Mouse (Mus musculus): ENCODE data around the gene Olfr700. TPM values are rescaled to one million over a fixed set of nuclear protein-coding genes. Genes with fewer than 3 reads are reported as not detected.
"Not testable (repeated sequence)": the region's sequence is repeated elsewhere in the genome, so short reads cannot be mapped to it uniquely, and the experiment has no call there.

Olfr700 gene
- not detected in 2 replicates for polyA plus RNA-seq (2014; fragmentation: Nextera tagmentation; extraction: Ambion mirVana)

GRCm38 (mm10) chr7:106808734-106809133 lies at the start of gene Olfr700:
Olfr700 (minus strand) TSS chr7:106808834.
- no peaks in the 10 kb centered on the region for H3K9me3 ChIP-seq (ENCODE audit: control insufficient read depth, low read length)
- no peak within 1 kb of the TSS for H3K27ac ChIP-seq (ENCODE audit: low read depth, low read length)
- H3K36me3 ChIP-seq (ENCODE audit: control insufficient read depth, insufficient read depth, low read length): no peaks in the 10 kb centered on the region
- H3K4me1 ChIP-seq (replicated peaks; ENCODE audit: control insufficient read depth, insufficient read depth, low read length): no peaks in the 10 kb centered on the region
- no peak for DNase-seq (ENCODE audit: low spot score)
- H3K27me3 ChIP-seq (ENCODE audit: control insufficient read depth, insufficient read depth, low read length): no peaks in the 10 kb centered on the region
- no peak for ATAC-seq (replicated peaks; ENCODE audit: low FRiP score)
- H3K4me3 ChIP-seq (ENCODE audit: low read depth, low read length): no peak within 1 kb of the TSS
- 89% methylated on average over 1 of the region's 1 CpGs for WGBS
- no peak within 1 kb of the TSS for H3K4me2 ChIP-seq (ENCODE audit: low read depth, low read length, severe bottlenecking)
- no peak within 1 kb of the TSS for H3K9ac ChIP-seq (ENCODE audit: low read length)

DNA sequence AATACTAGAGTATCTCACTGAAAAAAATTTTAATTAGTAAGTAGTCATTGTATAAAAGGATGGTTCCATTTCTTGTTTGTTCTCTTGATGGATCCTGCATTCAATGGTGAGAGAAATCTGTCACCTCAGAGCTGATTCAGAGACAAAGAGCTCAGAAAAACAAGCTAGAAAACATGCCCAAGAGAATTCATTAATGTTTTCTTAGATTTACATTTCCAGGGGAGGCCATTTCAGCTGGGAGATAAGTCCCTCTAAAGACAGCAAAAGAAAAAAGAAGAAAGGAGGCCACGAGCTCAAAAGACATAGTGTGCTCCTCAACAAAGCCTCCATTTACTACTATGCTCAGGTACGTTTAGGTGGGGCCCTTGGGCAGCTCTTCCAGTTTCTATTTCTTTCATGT lies 34.4 kb upstream of the Olfr700 start, which contains the start of gene Olfr703:
Gene Olfr703 (plus strand): TSS at position 301 of the 400 bp plus-strand sequence.
- DNase-seq (ENCODE audit: low spot score) (no peak), ATAC-seq (replicated peaks; ENCODE audit: low FRiP score) (no peak)
- H3K4me3 ChIP-seq (ENCODE audit: low read depth, low read length): no peak within 1 kb of the TSS
- no peaks in the 10 kb centered on the region for H3K27me3 ChIP-seq (ENCODE audit: control insufficient read depth, insufficient read depth, low read length)
- H3K9me3 ChIP-seq (ENCODE audit: control insufficient read depth, low read length): no peaks in the 10 kb centered on the region
- no peak within 1 kb of the TSS for H3K27ac ChIP-seq (ENCODE audit: low read depth, low read length)
- no peaks in the 10 kb centered on the region for H3K36me3 ChIP-seq (ENCODE audit: control insufficient read depth, insufficient read depth, low read length)
- H3K9ac ChIP-seq (ENCODE audit: low read length): no peak within 1 kb of the TSS
- 68% methylated on average over 2 of the region's 2 CpGs for WGBS
- H3K4me1 ChIP-seq (replicated peaks; ENCODE audit: control insufficient read depth, insufficient read depth, low read length): no peaks in the 10 kb centered on the region
- no peak within 1 kb of the TSS for H3K4me2 ChIP-seq (ENCODE audit: low read depth, low read length, severe bottlenecking)

DNA sequence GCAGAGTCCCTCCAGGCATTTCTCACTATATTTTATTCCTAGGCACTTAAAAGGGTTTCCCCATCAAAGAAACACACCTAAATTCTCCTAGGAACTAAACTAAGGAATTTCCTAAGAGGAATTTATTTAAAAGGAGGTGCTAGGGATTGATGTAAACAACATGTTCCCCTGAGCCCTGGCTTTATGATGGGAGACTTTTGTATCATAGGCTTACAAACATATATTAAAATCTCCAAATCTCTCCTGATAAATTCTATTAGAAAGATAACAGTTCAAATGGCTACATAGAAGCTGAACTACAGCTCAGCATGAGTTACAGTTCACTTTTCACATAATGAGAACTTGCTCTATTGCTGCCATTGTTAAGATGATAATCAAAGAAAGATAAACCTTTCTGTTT lies 25.2 kb upstream of the Olfr700 start, which contains the start of gene Olfr702:
Gene Olfr702 (minus strand): TSS at position 101 of the 400 bp plus-strand sequence.
- H3K36me3 ChIP-seq (ENCODE audit: control insufficient read depth, insufficient read depth, low read length): no peaks in the 10 kb centered on the region
- no peak within 1 kb of the TSS for H3K27ac ChIP-seq (ENCODE audit: low read depth, low read length)
- no peak within 1 kb of the TSS for H3K9ac ChIP-seq (ENCODE audit: low read length)
- H3K27me3 ChIP-seq (ENCODE audit: control insufficient read depth, insufficient read depth, low read length): no peaks in the 10 kb centered on the region
- ATAC-seq (replicated peaks; ENCODE audit: low FRiP score): no peak
- no peaks in the 10 kb centered on the region for H3K4me1 ChIP-seq (replicated peaks; ENCODE audit: control insufficient read depth, insufficient read depth, low read length)
- no peak within 1 kb of the TSS for H3K4me2 ChIP-seq (ENCODE audit: low read depth, low read length, severe bottlenecking)
- H3K9me3 ChIP-seq (ENCODE audit: control insufficient read depth, low read length): no peaks in the 10 kb centered on the region
- no peak for DNase-seq (ENCODE audit: low spot score)
- H3K4me3 ChIP-seq (ENCODE audit: low read depth, low read length): no peak within 1 kb of the TSS

DNA sequence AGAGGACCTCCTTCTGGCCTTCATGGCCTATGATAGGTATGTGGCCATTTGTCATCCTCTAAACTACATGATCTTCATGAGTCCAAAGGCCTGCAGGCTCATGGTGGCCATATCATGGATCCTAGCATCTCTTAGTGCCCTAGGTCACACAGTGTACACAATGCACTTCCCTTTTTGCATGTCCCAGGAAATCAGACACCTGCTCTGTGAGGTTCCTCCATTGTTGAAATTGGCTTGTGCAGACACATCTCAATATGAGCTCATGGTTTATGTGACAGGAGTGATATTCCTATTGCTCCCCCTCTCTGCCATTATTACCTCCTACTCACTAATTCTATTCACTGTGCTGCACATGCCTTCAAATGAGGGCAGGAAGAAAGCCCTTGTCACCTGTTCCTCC lies 9.8 kb upstream of the Olfr700 start:
- Histone ChIP-seq H3K36me3 (ENCODE audit: control insufficient read depth, insufficient read depth, low read length) (no peaks in the 10 kb centered on the region), H3K9ac (ENCODE audit: low read length) (no peak overlapping the region), H3K9me3 (ENCODE audit: control insufficient read depth, low read length) (no peaks in the 10 kb centered on the region), H3K4me3 (ENCODE audit: low read depth, low read length) (no peak overlapping the region), H3K27me3 (ENCODE audit: control insufficient read depth, insufficient read depth, low read length) (no peaks in the 10 kb centered on the region), H3K4me2 (ENCODE audit: low read depth, low read length, severe bottlenecking) (no peak overlapping the region), H3K27ac (ENCODE audit: low read depth, low read length) (no peak overlapping the region), H3K4me1 (replicated peaks; ENCODE audit: control insufficient read depth, insufficient read depth, low read length) (no peaks in the 10 kb centered on the region)
- DNase-seq (ENCODE audit: low spot score) (no peak), ATAC-seq (replicated peaks; ENCODE audit: low FRiP score) (no peak)

GRCm38 (mm10) chr7:106815775-106816174 lies 7.1 kb upstream of the Olfr700 start:
- 57% methylated on average over 2 of the region's 2 CpGs for WGBS
- no peak for DNase-seq (ENCODE audit: low spot score)

GRCm38 (mm10) chr7:106813829-106814228 lies 5.2 kb upstream of the Olfr700 start, which contains the start of gene Olfr701:
Olfr701 (plus strand) TSS chr7:106814129.
- Histone ChIP-seq H3K27ac (ENCODE audit: low read depth, low read length) (no peak within 1 kb of the TSS), H3K4me1 (replicated peaks; ENCODE audit: control insufficient read depth, insufficient read depth, low read length) (no peaks in the 10 kb centered on the region), H3K9ac (ENCODE audit: low read length) (no peak within 1 kb of the TSS), H3K4me2 (ENCODE audit: low read depth, low read length, severe bottlenecking) (no peak within 1 kb of the TSS), H3K36me3 (ENCODE audit: control insufficient read depth, insufficient read depth, low read length) (no peaks in the 10 kb centered on the region), H3K27me3 (ENCODE audit: control insufficient read depth, insufficient read depth, low read length) (no peaks in the 10 kb centered on the region), H3K9me3 (ENCODE audit: control insufficient read depth, low read length) (no peaks in the 10 kb centered on the region), H3K4me3 (ENCODE audit: low read depth, low read length) (no peak within 1 kb of the TSS)
- WGBS: 81% methylated on average over 2 of the region's 2 CpGs
- DNase-seq (ENCODE audit: low spot score) (no peak), ATAC-seq (replicated peaks; ENCODE audit: low FRiP score) (no peak)

More at GRCm38 (mm10) chr7:106815775-106816174, 7.1 kb upstream of the Olfr700 start:
- Histone ChIP-seq H3K9me3 (ENCODE audit: control insufficient read depth, low read length) (no peaks in the 10 kb centered on the region), H3K27me3 (ENCODE audit: control insufficient read depth, insufficient read depth, low read length) (no peaks in the 10 kb centered on the region), H3K36me3 (ENCODE audit: control insufficient read depth, insufficient read depth, low read length) (no peaks in the 10 kb centered on the region), H3K4me3 (ENCODE audit: low read depth, low read length) (no peak overlapping the region), H3K9ac (ENCODE audit: low read length) (no peak overlapping the region), H3K4me2 (ENCODE audit: low read depth, low read length, severe bottlenecking) (no peak overlapping the region), H3K27ac (ENCODE audit: low read depth, low read length) (no peak overlapping the region), H3K4me1 (replicated peaks; ENCODE audit: control insufficient read depth, insufficient read depth, low read length) (no peaks in the 10 kb centered on the region)
- ATAC-seq (replicated peaks; ENCODE audit: low FRiP score): no peak

- Histone ChIP-seq H3K36me3 (ENCODE audit: control insufficient read depth, insufficient read depth, low read length) (no peaks in the 10 kb centered on the region), H3K9me3 (ENCODE audit: control insufficient read depth, low read length) (no peaks in the 10 kb centered on the region), H3K4me3 (ENCODE audit: low read depth, low read length) (no peak within 1 kb of the TSS), H3K4me2 (ENCODE audit: low read depth, low read length, severe bottlenecking) (no peak within 1 kb of the TSS), H3K27me3 (ENCODE audit: control insufficient read depth, insufficient read depth, low read length) (no peaks in the 10 kb centered on the region), H3K9ac (ENCODE audit: low read length) (no peak within 1 kb of the TSS), H3K27ac (ENCODE audit: low read depth, low read length) (no peak within 1 kb of the TSS), H3K4me1 (replicated peaks; ENCODE audit: control insufficient read depth, insufficient read depth, low read length) (no peaks in the 10 kb centered on the region)
- ATAC-seq (replicated peaks; ENCODE audit: low FRiP score) (no peak), DNase-seq (ENCODE audit: low spot score) (no peak)
- WGBS: 90% methylated on average over 1 of the region's 1 CpGs
Observed at GRCm38 (mm10) chr7:106793098-106793497, 15.5 kb downstream of the Olfr700 start, which contains the start of gene Olfr699. Olfr699 (minus strand) TSS chr7:106793198.

- H3K4me2 ChIP-seq (ENCODE audit: low read depth, low read length, severe bottlenecking): no peak overlapping the region
- ATAC-seq (replicated peaks; ENCODE audit: low FRiP score) (no peak), DNase-seq (ENCODE audit: low spot score) (no peak)
- H3K4me3 ChIP-seq (ENCODE audit: low read depth, low read length): no peak overlapping the region
- H3K36me3 ChIP-seq (ENCODE audit: control insufficient read depth, insufficient read depth, low read length): no peaks in the 10 kb centered on the region
- H3K4me1 ChIP-seq (replicated peaks; ENCODE audit: control insufficient read depth, insufficient read depth, low read length): no peaks in the 10 kb centered on the region
- no peaks in the 10 kb centered on the region for H3K27me3 ChIP-seq (ENCODE audit: control insufficient read depth, insufficient read depth, low read length)
- H3K9me3 ChIP-seq (ENCODE audit: control insufficient read depth, low read length): no peaks in the 10 kb centered on the region
- H3K9ac ChIP-seq (ENCODE audit: low read length): no peak overlapping the region
- H3K27ac ChIP-seq (ENCODE audit: low read depth, low read length): no peak overlapping the region
Observed at GRCm38 (mm10) chr7:106788330-106788729, 20.3 kb downstream of the Olfr700 start.

GRCm38 (mm10) chr7:106761008-106761407 lies 47.6 kb downstream of the Olfr700 start:
- 84% methylated on average over 2 of the region's 2 CpGs for WGBS
- not testable (repeated sequence) for H3K36me3 ChIP-seq (ENCODE audit: control insufficient read depth, insufficient read depth, low read length); ATAC-seq (replicated peaks; ENCODE audit: low FRiP score)

More at GRCm38 (mm10) chr7:106761008-106761407, 47.6 kb downstream of the Olfr700 start:
- not testable (repeated sequence) for H3K27ac ChIP-seq (ENCODE audit: low read depth, low read length); H3K4me1 ChIP-seq (replicated peaks; ENCODE audit: control insufficient read depth, insufficient read depth, low read length); H3K4me2 ChIP-seq (ENCODE audit: low read depth, low read length, severe bottlenecking); H3K9ac ChIP-seq (ENCODE audit: low read length); H3K4me3 ChIP-seq (ENCODE audit: low read depth, low read length); H3K27me3 ChIP-seq (ENCODE audit: control insufficient read depth, insufficient read depth, low read length); DNase-seq (ENCODE audit: low spot score); H3K9me3 ChIP-seq (ENCODE audit: control insufficient read depth, low read length)
